Mouse (Mus musculus): ENCODE measurements around the gene Gbgt1.

The Gbgt1 gene

GRCm38 (mm10) chr2:28549157-28549556, 52.5 kb downstream of the Gbgt1 start:
- no peak for DNase-seq (ENCODE audit: low read depth)

GRCm38 (mm10) chr2:28552301-28552700, 55.6 kb downstream of the Gbgt1 start:
- no peak for DNase-seq (ENCODE audit: low read depth)
